Mouse (Mus musculus) stomach, postnatal 0 days (tissue): ENCODE data around the gene Sgms1.

Experiments used
- CTCF ChIP-seq: IDR thresholded peaks from 2 replicates; pipeline ENCODE4 v1.5.1; 2016; ENCODE audit warnings: antibody characterized with exemption, low read depth, mild to moderate bottlenecking, moderate library complexity
- EP300 ChIP-seq: optimal IDR thresholded peaks from 2 replicates; pipeline ENCODE3; 2016; ENCODE audit warnings: antibody characterized with exemption

- TF ChIP-seq CTCF (no peak), EP300 (no peak)
These were observed 132.7 kb downstream of the Sgms1 start for GRCm38 (mm10) chr19:32256706-32257415.
